Mouse (Mus musculus) CD4-positive, CD25-positive, alpha-beta regulatory T cell, adult 4 months (primary cell): Measurements from ENCODE around the gene Tomm70a. TPM values are rescaled to one million over a fixed set of nuclear protein-coding genes. Genes with fewer than 3 reads are reported as not detected.

Experiments used
- ATAC-seq: one replicate; pipeline ENCODE4 v1.8.0; 2017
- polyA plus RNA-seq, 2 experiments: library from polyadenylated mRNA; unstranded; fragments of 100-300 nt; shearing (Covaris generic); gene quantifications; one replicate each; pipeline ENCODE4 v1.2.1; 2017

Gene Tomm70a
- polyA plus RNA-seq, 2 experiments from 2014 or later: 8.8 to 12.1 TPM

- ATAC-seq: no peak
Observed at GRCm38 (mm10) chr16:57196590-57196989, 75.1 kb downstream of the Tomm70a start.

GRCm38 (mm10) chr16:57197281-57197680 is 75.8 kb downstream of the Tomm70a start:
- no peak for ATAC-seq

Other genes with a start within 250 kb of the Tomm70a start
- 1 to 10 TPM in 1 of 2 experiments, not detected in 1; 1.3 TPM for gene Tmem45a, start 235.5 kb upstream of the Tomm70a start, polyA plus RNA-seq
- not detected for gene Lnp1, start 193.6 kb upstream of the Tomm70a start, polyA plus RNA-seq
- not detected for gene Tmem45a2, start 50.3 kb upstream of the Tomm70a start, polyA plus RNA-seq
- 10 to 100 TPM; 41.0 to 42.3 TPM for gene Nit2, start 45.6 kb downstream of the Tomm70a start, polyA plus RNA-seq
- gene Tbc1d23, start 109.8 kb downstream of the Tomm70a start, polyA plus RNA-seq: 10 to 100 TPM; 26.1 to 26.7 TPM
- gene Tmem30c, start 171.2 kb downstream of the Tomm70a start, polyA plus RNA-seq: not detected
- 10 to 100 TPM; 14.2 to 14.9 TPM for gene Filip1l, start 231.4 kb downstream of the Tomm70a start, polyA plus RNA-seq